Mouse (Mus musculus): ENCODE results near the gene Rnf183. TPM values are rescaled to one million over a fixed set of nuclear protein-coding genes. Genes with fewer than 3 reads are reported as not detected.

The Rnf183 gene
- total and polyA plus RNA-seq, 3 experiments = 0.28 to 1.1 TPM; not detected in 1

- DNase-seq = no peak
Observed at GRCm38 (mm10) chr4:62430678-62431077, 4.4 kb downstream of the Rnf183 start.

- no peak for DNase-seq
Observed at GRCm38 (mm10) chr4:62429616-62430015, 5.4 kb downstream of the Rnf183 start.

- DNase-seq = no peak
Observed at GRCm38 (mm10) chr4:62427978-62428758, 6.9 kb downstream of the Rnf183 start.

- no peak for DNase-seq
Observed at GRCm38 (mm10) chr4:62425891-62426290, 9.2 kb downstream of the Rnf183 start.

- no peak for DNase-seq
Observed at GRCm38 (mm10) chr4:62419091-62419490, 16.0 kb downstream of the Rnf183 start.

- DNase-seq = no peak
Observed at GRCm38 (mm10) chr4:62418448-62418847, 16.6 kb downstream of the Rnf183 start.

GRCm38 (mm10) chr4:62411606-62412005 is 23.4 kb downstream of the Rnf183 start:
- peak; percentile 86 for DNase-seq

- DNase-seq = no peak
Observed at GRCm38 (mm10) chr4:62410325-62410724, 24.7 kb downstream of the Rnf183 start.

- no peak for DNase-seq
Observed at GRCm38 (mm10) chr4:62409615-62410014, 25.4 kb downstream of the Rnf183 start.

- DNase-seq = peak; percentile 97
Observed at GRCm38 (mm10) chr4:62408601-62409282, 26.3 kb downstream of the Rnf183 start, which contains the start of the genes Cdc26 and Prpf4. Gene Cdc26 (minus strand): TSS chr4:62408642. Gene Prpf4 (plus strand): TSS chr4:62408797.

GRCm38 (mm10) chr4:62407730-62408582 is 27.1 kb downstream of the Rnf183 start:
- peak; percentile 78 for DNase-seq

- DNase-seq = no peak
Observed at GRCm38 (mm10) chr4:62406133-62406532, 28.9 kb downstream of the Rnf183 start.

- peak; percentile 75 for DNase-seq
Observed at GRCm38 (mm10) chr4:62398956-62399355, 36.1 kb downstream of the Rnf183 start.

GRCm38 (mm10) chr4:62397616-62398365 is 37.3 kb downstream of the Rnf183 start:
- DNase-seq = no peak

GRCm38 (mm10) chr4:62395806-62396205 is 39.2 kb downstream of the Rnf183 start:
- DNase-seq = peak; percentile 65

- no peak for DNase-seq
Observed at GRCm38 (mm10) chr4:62393459-62393858, 41.6 kb downstream of the Rnf183 start.

- no peak for DNase-seq
Observed at GRCm38 (mm10) chr4:62391892-62392291, 43.2 kb downstream of the Rnf183 start.

- no peak for DNase-seq
Observed at GRCm38 (mm10) chr4:62389592-62390512, 45.2 kb downstream of the Rnf183 start.

GRCm38 (mm10) chr4:62385439-62385838 is 49.6 kb downstream of the Rnf183 start:
- no peak for DNase-seq

GRCm38 (mm10) chr4:62384159-62384558 is 50.9 kb downstream of the Rnf183 start:
- DNase-seq = no peak

All from adrenal gland, adult 2 months (tissue).